Mouse (Mus musculus) left cerebral cortex, adult 18-20 months (tissue): ENCODE measurements around the gene Aqp6. TPM values are rescaled to one million over a fixed set of nuclear protein-coding genes. Genes with fewer than 3 reads are reported as not detected.

Experiments
- DNase-seq, 2 experiments: peaks; one replicate each; pipeline ENCODE4 v3.0.0; 2021 to 2022; ENCODE audit warnings: low spot score in 2 of 2, mixed read lengths in 1 of 2
- long read RNA-seq, 2 experiments: library from polyadenylated mRNA; stranded (forward); transcript quantifications; one replicate each; pipeline ENCODE4 v2.0.0; 2021
- total RNA-seq, 2 experiments: library from RNA; stranded (reverse); gene quantifications; 2 replicates each; pipeline ENCODE4 v1.2.3; 2021

Gene Aqp6
- under 1 TPM; 0.35 to 0.61 TPM for total RNA-seq
- long read RNA-seq, experiment 1 = 0 reads
- long read RNA-seq, experiment 2, partial matches to known transcripts = 0 of 1 reads
- long read RNA-seq, experiment 2, other reads (novel, unspliced or antisense) = 1 of 1 reads

- no peak for DNase-seq
Observed at GRCm38 (mm10) chr15:99600986-99601822, at the start of gene Aqp6. Gene Aqp6 (plus strand): TSS chr15:99601400.

DNA sequence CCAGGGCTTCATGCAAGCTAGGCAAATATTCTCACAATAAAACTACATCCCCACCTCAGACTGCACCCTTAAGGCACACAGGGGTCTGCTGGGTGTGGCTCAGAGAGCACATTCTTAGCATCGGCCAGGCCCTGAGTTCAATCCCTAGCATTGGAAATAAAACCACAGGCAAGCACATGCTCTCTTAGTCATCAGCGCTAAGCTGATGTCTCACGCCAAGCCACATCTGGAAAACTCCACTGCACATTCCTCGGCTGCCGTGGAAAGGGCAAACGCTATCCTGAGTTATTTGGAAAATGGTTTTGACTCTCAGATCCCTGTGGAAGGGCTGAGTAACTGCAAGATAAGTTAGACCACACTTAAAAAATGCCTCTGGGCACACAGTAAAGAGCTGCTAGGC lies 47.4 kb upstream of the Aqp6 start:
- DNase-seq = no peak

GRCm38 (mm10) chr15:99558947-99559346 lies 42.3 kb upstream of the Aqp6 start:
- no peak for DNase-seq

GRCm38 (mm10) chr15:99560246-99560645 lies 41.0 kb upstream of the Aqp6 start:
- no peak for DNase-seq

DNA sequence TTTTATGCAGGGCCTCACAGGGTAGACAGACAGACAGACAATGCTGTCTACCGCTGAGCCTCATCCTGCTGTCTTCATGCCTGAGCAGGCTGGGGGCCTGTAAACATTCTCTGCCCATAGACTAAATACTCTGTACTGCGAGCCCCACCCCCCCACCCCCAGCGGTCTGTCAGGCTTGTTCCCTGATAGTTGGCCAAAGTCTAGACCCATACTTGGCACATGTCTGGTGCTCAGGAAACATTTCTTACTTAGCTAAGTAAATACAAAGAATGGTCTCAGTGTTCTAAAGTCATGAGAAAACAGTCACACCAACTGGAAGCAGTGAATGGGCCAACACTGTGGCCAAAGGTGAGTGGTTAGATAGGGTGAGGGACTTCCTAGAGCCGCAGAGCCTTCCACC lies 33.8 kb upstream of the Aqp6 start:
- DNase-seq = no peak

- no peak for DNase-seq
Observed at GRCm38 (mm10) chr15:99568682-99569081, 32.5 kb upstream of the Aqp6 start.

DNA sequence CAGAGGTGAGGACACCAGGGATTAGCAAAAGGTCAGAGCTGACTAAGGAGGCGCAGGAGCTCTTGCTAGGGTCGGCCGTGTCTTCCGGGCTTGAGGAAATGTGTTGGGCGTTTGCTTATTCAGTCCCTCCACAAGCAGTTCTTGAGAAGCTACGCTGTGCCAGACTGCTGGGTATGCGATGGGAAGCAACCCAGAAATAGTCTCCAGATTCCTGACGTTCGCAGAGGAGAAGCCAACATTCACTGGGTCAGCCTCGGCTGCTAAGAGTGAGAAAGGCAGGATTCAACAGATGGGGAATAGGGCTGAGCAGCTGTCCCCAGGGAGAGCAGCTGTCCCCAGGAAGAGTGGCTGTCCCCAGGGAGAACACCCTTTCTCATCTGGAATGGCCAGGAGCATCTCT lies 32.1 kb upstream of the Aqp6 start:
- DNase-seq = peak; percentile 12 to 31

- no peak for DNase-seq
Observed at GRCm38 (mm10) chr15:99578802-99579485, 22.3 kb upstream of the Aqp6 start, which contains the start of gene Aqp2. Gene Aqp2 (plus strand): TSS chr15:99579055.

- no peak for DNase-seq
Observed at GRCm38 (mm10) chr15:99583463-99584344, 17.5 kb upstream of the Aqp6 start.

- DNase-seq = no peak
Observed at GRCm38 (mm10) chr15:99584407-99585202, 16.6 kb upstream of the Aqp6 start.

DNA sequence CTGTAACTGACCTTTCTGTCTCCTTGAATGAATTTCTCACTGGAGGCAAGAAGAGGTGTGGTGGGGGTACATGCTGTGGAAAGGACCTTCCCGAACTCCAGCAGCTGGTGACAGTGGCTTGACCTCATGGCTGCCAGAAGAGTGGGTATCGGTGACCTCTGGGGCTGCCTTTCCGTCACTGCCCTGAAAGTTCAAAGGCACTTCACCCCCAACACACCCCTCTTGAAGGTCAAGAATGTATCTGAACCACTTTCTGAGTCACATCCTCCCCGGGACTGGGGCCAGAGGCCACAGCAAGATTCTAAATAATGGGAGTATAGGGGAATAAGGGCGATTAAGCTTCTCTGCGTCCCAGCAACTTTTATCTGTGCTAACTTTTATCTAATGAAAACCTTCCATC lies 15.5 kb upstream of the Aqp6 start:
- no peak for DNase-seq

- DNase-seq = no peak
Observed at GRCm38 (mm10) chr15:99586525-99586924, 14.7 kb upstream of the Aqp6 start.

GRCm38 (mm10) chr15:99589237-99589636 lies 12.0 kb upstream of the Aqp6 start:
- no peak for DNase-seq

DNA sequence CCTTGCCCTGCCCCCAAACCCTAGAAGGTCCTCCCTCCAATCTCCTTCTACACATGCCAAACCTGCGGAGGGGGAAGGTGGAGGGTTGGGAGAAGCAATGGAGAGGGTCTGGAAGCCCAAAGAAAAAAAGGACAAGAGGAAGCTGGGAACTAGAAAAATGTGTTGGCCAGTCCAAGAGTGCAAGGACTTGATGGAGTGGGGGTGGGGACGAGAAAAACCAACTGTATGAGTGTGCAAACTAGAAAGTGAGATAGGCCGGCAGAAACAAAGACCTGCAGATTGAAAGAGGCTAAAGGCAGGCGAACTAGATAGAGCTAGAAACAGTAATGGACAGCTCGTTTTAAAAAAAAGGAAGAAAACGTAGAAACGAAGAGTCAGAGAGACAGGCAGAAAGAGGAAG lies 11.5 kb upstream of the Aqp6 start:
- DNase-seq = no peak

GRCm38 (mm10) chr15:99590429-99591084 lies 10.6 kb upstream of the Aqp6 start, which contains the start of gene Aqp5:
Gene Aqp5 (plus strand): TSS chr15:99590782.
- no peak for DNase-seq

DNA sequence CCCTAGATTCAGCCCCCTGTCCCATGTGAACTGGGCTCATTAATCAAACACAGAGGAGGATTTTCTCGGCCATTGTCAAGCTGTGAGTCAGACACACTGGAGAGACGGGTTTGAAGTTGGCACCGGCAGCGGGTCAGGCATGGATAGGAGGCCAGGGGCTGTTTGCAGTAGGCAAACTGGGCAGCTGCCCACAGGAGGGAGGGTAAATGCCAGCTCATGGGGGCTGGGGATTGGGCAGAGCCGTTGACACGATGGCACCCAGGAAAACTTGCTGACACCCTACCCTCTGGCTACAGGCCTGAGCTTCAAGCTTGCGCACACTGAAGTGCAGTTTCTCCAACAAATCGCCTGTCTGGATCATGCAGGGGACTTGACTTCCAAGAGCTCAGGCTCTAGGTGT lies 9.0 kb upstream of the Aqp6 start:
- DNase-seq = no peak

- DNase-seq = no peak
Observed at GRCm38 (mm10) chr15:99592877-99593276, 8.3 kb upstream of the Aqp6 start.

DNA sequence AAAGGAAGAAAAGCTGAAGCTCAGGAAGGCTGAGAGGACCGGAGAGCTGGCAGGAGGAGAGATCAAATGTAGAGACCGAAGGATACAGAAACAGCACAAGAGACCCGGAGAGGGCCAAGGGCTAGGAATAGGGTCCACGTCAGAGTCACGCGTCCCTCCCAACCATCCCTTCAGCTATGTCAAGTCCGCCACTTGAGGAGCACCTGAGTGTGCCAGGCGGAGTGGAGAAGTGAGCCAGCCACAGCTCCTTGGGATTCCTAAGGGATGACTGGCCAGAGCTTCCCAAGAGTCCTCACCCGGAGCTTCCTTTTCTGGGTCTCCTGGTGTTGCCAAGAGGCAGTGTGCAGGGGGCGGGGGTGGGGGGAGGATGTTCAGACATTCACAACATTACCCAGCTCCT lies 6.2 kb upstream of the Aqp6 start:
- no peak for DNase-seq

GRCm38 (mm10) chr15:99596056-99596687 lies 5.0 kb upstream of the Aqp6 start:
- peak; percentile 88 to 89 for DNase-seq
